Mouse (Mus musculus) embryonic facial prominence, embryonic 12.5 days (tissue): ENCODE measurements around the gene Cmklr1. TPM values are rescaled to one million over a fixed set of nuclear protein-coding genes. Genes with fewer than 3 reads are reported as not detected.
A peak's percentile ranks its signal among the peaks of the same experiment; 100 is the strongest.

Source experiments
- ATAC-seq: fragments of 200-750 bp; cut with Nextera tagmentation; 2 replicates; pipeline ENCODE4 v1.8.0; 2017; ENCODE audit not compliant: insufficient number of reproducible peaks, insufficient read depth, low FRiP score, low TSS enrichment
- H3K27ac ChIP-seq: fragments of 300-500 bp; sonication (generic); 2 replicates; pipeline ENCODE4 v1.5.1; 2016; ENCODE audit warnings: mild to moderate bottlenecking
- H3K27me3 ChIP-seq: fragments of 300-500 bp; sonication (generic); 2 replicates; pipeline ENCODE4 v1.6.1; 2016; ENCODE audit warnings: mild to moderate bottlenecking, moderate library complexity
- H3K36me3 ChIP-seq: fragments of 300-500 bp; sonication (generic); 2 replicates; pipeline ENCODE4 v1.6.1; 2016; ENCODE audit warnings: mild to moderate bottlenecking
- H3K4me1 ChIP-seq: fragments of 300-500 bp; sonication (generic); 2 replicates; pipeline ENCODE4 v1.6.1; 2016
- H3K4me2 ChIP-seq: fragments of 300-500 bp; sonication (generic); replicated peaks from 2 replicates; pipeline ENCODE4 v1.6.1; 2016; ENCODE audit warnings: mild to moderate bottlenecking, moderate library complexity
- H3K4me3 ChIP-seq: fragments of 300-500 bp; sonication (generic); 2 replicates; pipeline ENCODE4 v1.5.1; 2016; ENCODE audit warnings: mild to moderate bottlenecking
- H3K9ac ChIP-seq: fragments of 300-500 bp; sonication (generic); 2 replicates; pipeline ENCODE4 v1.6.1; 2016; ENCODE audit warnings: mild to moderate bottlenecking, moderate library complexity
- H3K9me3 ChIP-seq: fragments of 300-500 bp; sonication (generic); 2 replicates; pipeline ENCODE4 v1.6.1; 2016; ENCODE audit warnings: mild to moderate bottlenecking, moderate library complexity
- WGBS: fragments of 180-500 bp; shearing (Covaris S2); methylation state at CpG from one replicate; pipeline ENCODE4 v1.1.7; 2016; 5-methylcytosine and 5-hydroxymethylcytosine counted together
- polyA plus RNA-seq: library from polyadenylated mRNA; unstranded; fragments of >200 nt; fragmentation: Nextera tagmentation; extraction: Ambion mirVana; gene quantifications from 2 replicates; pipeline ENCODE4 v1.2.1, GENCODE M21; 2016

Gene Cmklr1
- polyA plus RNA-seq, result 2.1 and 3.3 TPM in 2 replicates

DNA sequence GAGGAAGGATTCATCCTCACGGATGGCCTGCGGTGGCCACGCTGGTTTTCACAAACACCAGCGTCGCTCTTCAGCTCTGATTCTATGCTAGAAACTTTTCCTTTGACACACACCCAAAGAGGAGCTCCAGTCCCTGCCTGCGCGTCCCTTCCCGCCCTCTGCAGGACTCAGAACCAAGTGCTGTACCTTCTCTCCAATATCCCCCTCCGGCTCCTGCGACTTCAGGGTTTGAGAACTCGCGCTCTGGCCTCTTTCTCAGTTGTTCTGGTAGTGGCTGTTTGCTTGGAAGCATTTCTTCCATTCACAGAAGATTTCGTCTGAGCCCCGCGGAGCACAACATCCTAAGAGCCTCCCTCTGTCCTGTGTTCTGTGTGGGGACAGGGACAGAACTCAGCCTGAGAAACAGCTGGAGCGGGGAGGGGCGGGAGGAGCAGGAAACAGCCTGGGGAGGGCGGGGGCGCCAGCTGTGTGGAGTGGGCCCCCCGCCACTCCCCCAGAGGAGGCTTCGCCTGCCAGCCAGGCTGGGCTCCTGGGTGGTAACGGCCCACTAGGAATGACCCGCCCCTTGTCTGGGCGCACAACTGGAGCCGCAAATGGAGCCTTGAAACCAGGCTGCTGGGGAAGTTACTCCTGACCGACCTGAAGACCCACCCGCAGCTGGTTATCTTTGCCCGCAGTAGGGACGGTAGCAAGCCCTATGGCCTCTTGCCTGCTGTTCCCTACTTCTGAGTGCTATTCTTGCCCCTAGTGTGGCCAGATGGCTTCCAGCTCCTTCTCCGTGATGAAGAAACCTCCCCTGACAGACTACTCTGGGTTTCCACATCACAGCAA lies at the start of gene Cmklr1:
Gene Cmklr1 (minus strand): TSS at position 392 of the 831 bp plus-strand sequence.
- Histone ChIP-seq H3K9me3 (no peaks in the 10 kb centered on the region), H3K27ac (0 out of 2 replicates have a peak within 1 kb of the TSS, but pooled peaks have one; percentile 41), H3K36me3 (no peaks in the 10 kb centered on the region), H3K4me1 (peaks cover 15% of the 10 kb centered on the region), H3K4me3 (peak within 1 kb of the TSS; percentile 29), H3K9ac (peak within 1 kb of the TSS; percentile 27; the same call in 1 of the 2 replicates), H3K4me2 (peak within 1 kb of the TSS; percentile 48), H3K27me3 (peaks cover 17% of the 10 kb centered on the region)
- 9% methylated on average over 29 of the region's 30 CpGs for WGBS
- ATAC-seq, result no peak

DNA sequence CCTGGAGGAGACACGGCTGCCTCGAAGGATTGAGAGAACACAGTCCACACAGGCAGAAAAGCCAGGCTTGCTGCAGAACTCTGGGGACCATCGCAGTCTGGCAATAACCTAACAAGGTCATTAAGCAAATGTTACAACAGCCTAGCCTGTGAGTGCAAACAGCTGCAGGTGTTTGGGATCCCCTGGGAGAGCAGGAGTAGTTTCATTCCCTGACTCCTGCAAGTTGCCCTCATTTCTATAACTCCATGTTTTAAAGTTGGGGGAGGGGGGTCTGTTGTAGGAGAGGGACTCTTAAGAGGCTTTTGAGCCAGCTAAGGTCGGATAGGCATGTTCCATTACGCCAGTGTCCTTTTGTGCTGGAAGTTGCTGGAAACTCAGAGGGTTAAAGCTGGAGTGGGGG lies 44.2 kb upstream of the Cmklr1 start:
- Histone ChIP-seq H3K4me2 (no peak overlapping the region), H3K4me3 (no peak overlapping the region), H3K9me3 (no peaks in the 10 kb centered on the region), H3K27ac (peak overlapping the region; percentile 71), H3K4me1 (peaks cover 14% of the 10 kb centered on the region), H3K36me3 (no peaks in the 10 kb centered on the region), H3K27me3 (no peaks in the 10 kb centered on the region), H3K9ac (no peak overlapping the region)
- ATAC-seq, result 0 out of 2 replicates have a peak, but pooled peaks have one; percentile 36
- 28% methylated on average over 5 of the region's 5 CpGs for WGBS

DNA sequence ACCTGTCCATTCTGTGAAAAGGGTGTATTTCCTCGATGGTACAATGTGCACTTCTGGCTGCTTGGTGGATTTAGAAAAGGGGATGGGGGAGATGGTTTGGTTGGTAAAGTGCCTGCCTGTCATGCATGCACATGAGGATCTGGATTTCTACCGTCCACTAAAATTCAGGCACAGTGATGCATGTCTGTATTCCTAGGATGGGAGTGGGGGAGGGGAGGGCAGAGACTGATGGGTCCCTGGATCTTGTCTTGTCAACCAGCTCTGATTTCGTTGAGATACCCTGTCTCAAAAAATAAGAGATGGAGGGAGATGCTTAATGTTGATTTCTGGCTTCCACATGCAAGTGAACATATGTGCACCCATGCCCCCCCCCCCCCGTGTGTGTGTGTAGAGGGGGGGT lies 43.8 kb upstream of the Cmklr1 start:
- H3K9ac ChIP-seq, result no peak overlapping the region
- H3K4me2 ChIP-seq, result no peak overlapping the region
- no peak for ATAC-seq
- peak overlapping the region; percentile 51 for H3K27ac ChIP-seq
- WGBS, result 52% methylated on average over 4 of the region's 4 CpGs
- H3K9me3 ChIP-seq, result no peaks in the 10 kb centered on the region
- H3K4me3 ChIP-seq, result no peak overlapping the region
- peaks cover 18% of the 10 kb centered on the region for H3K4me1 ChIP-seq
- H3K27me3 ChIP-seq, result no peaks in the 10 kb centered on the region
- H3K36me3 ChIP-seq, result no peaks in the 10 kb centered on the region

DNA sequence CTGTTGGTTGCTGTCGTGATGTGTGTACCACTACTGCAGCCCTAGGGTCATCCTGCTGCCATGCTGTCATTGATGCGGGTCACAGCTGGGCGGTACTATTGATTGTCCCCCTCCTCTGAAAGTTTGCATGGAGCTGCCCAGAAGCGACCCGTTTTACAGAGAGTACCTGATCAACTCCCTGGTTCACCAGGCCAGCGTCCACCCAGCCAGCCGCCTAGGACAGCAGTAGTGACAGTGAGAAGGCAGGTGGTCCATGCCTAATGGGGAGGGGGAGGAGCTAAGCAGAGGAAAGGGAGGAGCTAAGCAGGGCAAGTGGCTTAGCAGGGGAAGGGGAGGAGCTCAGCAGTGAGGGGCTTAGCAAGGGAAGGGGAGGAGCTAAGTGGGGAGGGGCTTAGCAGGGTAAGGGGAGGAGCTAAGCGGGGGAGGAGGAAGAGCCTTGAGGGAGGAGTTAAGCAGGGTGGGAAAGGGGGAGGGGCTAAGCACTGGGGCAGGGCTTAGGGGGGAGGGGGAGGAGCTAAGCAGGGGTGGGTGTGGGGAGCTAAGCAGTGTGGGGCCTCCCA lies 43.0 kb upstream of the Cmklr1 start:
- Histone ChIP-seq H3K36me3 (no peaks in the 10 kb centered on the region), H3K27ac (no peak overlapping the region), H3K4me1 (peaks cover 25% of the 10 kb centered on the region), H3K9ac (no peak overlapping the region), H3K4me3 (no peak overlapping the region), H3K9me3 (no peaks in the 10 kb centered on the region), H3K4me2 (no peak overlapping the region), H3K27me3 (no peaks in the 10 kb centered on the region)
- no peak for ATAC-seq
- WGBS, result 86% methylated on average over 8 of the region's 8 CpGs

DNA sequence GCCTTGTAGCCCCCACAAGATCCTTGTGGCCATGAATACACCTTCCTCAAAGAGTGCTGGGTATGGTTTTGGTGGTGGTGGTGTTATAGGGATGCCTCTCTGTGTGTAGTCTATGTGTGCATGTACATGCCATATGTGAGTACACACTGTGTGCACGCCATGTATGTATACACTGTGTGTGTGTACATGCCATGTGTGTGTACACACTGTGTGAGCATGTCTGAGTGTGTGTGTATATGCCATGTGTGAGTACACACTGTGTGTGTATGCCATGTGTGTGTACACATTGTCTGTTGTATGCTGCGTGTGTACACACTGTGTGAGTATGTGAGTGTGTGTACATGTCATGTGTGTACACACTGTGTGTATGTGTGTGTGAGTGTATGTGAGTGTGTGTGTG lies 40.6 kb upstream of the Cmklr1 start:
- no peaks in the 10 kb centered on the region for H3K36me3 ChIP-seq
- H3K9ac ChIP-seq, result no peak overlapping the region
- peaks cover 27% of the 10 kb centered on the region for H3K4me1 ChIP-seq
- 88% methylated on average over 2 of the region's 2 CpGs for WGBS
- no peaks in the 10 kb centered on the region for H3K9me3 ChIP-seq
- 0 out of 2 replicates have a peak, but pooled peaks have one; percentile 42 for ATAC-seq
- H3K27ac ChIP-seq, result no peak overlapping the region
- no peaks in the 10 kb centered on the region for H3K27me3 ChIP-seq
- no peak overlapping the region for H3K4me2 ChIP-seq
- H3K4me3 ChIP-seq, result no peak overlapping the region

DNA sequence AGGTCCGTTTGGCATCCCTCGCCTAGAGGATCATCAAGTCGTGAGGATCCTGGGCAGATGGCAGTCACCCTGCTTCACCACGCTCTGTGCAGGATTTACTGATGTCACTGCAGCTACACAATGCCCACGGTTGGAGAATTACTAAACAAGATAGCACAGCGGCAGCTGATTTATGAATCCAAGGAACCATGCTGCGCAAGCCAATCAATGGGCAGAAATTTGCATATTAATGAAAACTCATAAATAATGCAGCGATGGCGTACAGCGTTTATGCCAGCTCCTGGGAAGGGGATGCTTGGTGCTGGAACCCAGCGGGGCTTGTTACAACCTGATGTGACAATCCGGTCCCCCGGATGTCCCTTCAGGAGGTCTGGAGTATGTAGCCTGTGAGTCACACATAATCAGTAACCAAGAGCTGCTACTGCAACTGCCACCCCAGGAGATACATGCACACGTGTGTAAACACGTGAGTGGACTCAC lies 39.9 kb upstream of the Cmklr1 start:
- Histone ChIP-seq H3K4me1 (peaks cover 25% of the 10 kb centered on the region), H3K9ac (no peak overlapping the region), H3K27me3 (no peaks in the 10 kb centered on the region), H3K27ac (no peak overlapping the region), H3K4me3 (no peak overlapping the region), H3K36me3 (no peaks in the 10 kb centered on the region), H3K9me3 (no peaks in the 10 kb centered on the region), H3K4me2 (no peak overlapping the region)
- 83% methylated on average over 15 of the region's 15 CpGs for WGBS
- ATAC-seq, result no peak

DNA sequence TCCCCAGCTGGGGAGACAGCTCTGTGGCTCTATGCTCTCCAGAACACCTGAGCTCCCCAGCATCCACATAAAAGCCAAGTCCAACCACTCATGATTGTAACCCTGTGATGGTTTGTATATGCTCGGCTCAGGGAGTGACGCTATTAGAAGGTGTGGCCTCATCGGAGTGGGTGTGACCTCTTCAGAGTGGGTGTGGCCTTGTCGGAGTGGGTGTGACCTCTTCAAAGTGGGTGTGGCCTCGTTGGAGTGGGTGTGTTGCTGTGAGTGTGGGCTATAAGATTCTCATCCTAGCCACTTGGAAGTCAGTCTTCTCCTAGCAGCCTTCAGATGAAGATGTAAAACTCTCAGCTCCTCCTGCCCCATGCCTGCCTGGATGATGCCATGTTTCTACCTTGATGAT lies 37.3 kb upstream of the Cmklr1 start:
- Histone ChIP-seq H3K9me3 (no peaks in the 10 kb centered on the region), H3K9ac (no peak overlapping the region), H3K4me1 (peaks cover 13% of the 10 kb centered on the region; the same call in 1 of the 2 replicates), H3K27ac (no peak overlapping the region), H3K36me3 (no peaks in the 10 kb centered on the region), H3K4me2 (no peak overlapping the region), H3K4me3 (no peak overlapping the region), H3K27me3 (0 out of 2 replicates have a peak, but pooled peaks cover 4% of the 10 kb centered on the region)
- no peak for ATAC-seq
- 84% methylated on average over 5 of the region's 5 CpGs for WGBS

DNA sequence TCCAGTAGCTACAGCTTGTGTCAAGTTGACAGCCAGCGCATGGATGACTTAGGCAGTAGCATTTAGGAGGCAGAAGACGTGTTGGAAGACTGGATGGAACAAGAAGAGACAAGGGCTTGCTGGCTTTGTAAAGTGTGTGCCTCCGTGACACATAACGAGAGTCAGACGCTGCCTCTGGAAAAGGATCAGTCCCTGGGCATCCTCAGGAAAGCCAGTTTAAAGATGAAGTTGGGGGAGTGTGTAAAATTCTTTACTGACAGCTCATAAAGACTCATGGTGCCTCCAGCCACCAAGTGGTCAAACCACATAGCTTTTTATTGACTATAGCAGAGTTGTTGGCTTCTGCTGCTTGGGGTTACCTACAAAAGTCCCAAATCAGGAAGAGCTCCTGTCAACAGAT lies 35.2 kb upstream of the Cmklr1 start:
- peaks cover 13% of the 10 kb centered on the region; the same call in 1 of the 2 replicates for H3K4me1 ChIP-seq
- 59% methylated on average over 5 of the region's 5 CpGs for WGBS
- H3K36me3 ChIP-seq, result no peaks in the 10 kb centered on the region
- ATAC-seq, result no peak
- no peak overlapping the region for H3K4me3 ChIP-seq
- no peaks in the 10 kb centered on the region for H3K9me3 ChIP-seq
- no peak overlapping the region for H3K27ac ChIP-seq
- H3K27me3 ChIP-seq, result 0 out of 2 replicates have a peak, but pooled peaks cover 4% of the 10 kb centered on the region
- no peak overlapping the region for H3K9ac ChIP-seq
- H3K4me2 ChIP-seq, result no peak overlapping the region

DNA sequence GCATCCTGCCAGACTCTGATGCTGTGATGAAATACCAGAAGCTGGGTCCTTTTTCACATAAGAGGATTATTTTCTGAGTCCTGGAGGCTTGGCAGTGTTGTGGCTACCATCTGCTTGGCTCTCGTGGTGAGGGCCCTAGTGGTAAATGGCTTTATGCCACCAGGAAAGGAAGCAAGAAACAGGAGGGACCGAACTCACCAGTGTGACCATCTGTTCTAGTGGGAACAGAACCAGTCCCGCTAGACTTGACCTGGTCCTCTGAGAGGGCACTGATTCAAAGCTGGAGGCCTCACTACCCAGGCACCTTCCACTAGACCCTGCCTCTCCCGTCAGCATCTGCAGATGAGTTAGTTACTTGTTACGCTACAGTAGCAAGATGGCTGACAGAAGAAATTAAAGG lies 33.0 kb upstream of the Cmklr1 start:
- no peak overlapping the region for H3K4me2 ChIP-seq
- no peaks in the 10 kb centered on the region for H3K9me3 ChIP-seq
- no peak overlapping the region for H3K4me3 ChIP-seq
- no peak for ATAC-seq
- WGBS, result 68% methylated on average over 5 of the region's 5 CpGs
- no peaks in the 10 kb centered on the region for H3K36me3 ChIP-seq
- no peak overlapping the region for H3K9ac ChIP-seq
- H3K27ac ChIP-seq, result no peak overlapping the region
- peaks cover 1% of the 10 kb centered on the region; the same call in 1 of the 2 replicates for H3K4me1 ChIP-seq
- H3K27me3 ChIP-seq, result 0 out of 2 replicates have a peak, but pooled peaks cover 4% of the 10 kb centered on the region

DNA sequence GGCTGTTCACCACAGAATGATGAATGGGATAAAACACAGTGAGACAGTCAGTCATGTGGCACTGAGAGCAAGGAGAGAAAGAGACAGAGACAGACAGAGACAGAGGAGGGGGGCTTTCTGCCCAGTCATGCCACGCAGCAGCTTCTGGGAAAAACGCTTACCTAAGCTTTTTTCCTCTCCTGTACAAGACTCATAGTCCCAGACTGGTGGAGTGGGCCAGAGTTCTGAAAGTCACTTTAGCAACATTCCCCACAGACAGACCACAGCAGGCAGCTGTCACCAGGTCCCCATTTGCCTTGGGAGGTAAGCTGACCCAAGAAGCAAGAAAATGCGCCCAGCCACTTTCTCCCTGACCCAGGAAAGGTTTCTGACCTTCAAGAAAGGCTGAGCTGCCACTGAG lies 32.2 kb upstream of the Cmklr1 start:
- no peak overlapping the region for H3K4me2 ChIP-seq
- H3K4me3 ChIP-seq, result no peak overlapping the region
- no peak overlapping the region for H3K9ac ChIP-seq
- 65% methylated on average over 3 of the region's 3 CpGs for WGBS
- no peaks in the 10 kb centered on the region for H3K4me1 ChIP-seq
- ATAC-seq, result no peak
- no peaks in the 10 kb centered on the region for H3K36me3 ChIP-seq
- H3K27me3 ChIP-seq, result 0 out of 2 replicates have a peak, but pooled peaks cover 4% of the 10 kb centered on the region
- H3K27ac ChIP-seq, result no peak overlapping the region
- H3K9me3 ChIP-seq, result no peaks in the 10 kb centered on the region

DNA sequence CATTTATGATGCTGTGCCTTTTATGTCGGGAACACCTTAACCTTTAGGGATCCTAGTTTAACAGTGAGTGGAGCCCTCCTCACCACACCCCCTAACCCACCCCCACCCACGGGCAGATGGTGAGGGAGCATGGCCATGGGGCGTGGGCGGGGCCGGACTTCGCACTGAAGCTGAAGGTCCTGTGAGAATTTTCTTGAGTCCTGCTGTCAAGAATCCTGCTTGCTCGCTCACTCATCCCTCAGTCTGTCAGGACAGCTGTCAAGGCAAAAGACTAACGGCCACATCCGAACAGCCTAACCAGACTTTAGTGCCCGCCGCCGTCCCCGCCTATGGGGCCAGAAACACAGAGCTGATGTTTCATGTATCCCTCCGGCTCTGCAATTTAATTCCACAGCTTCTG lies 31.0 kb upstream of the Cmklr1 start:
- 78% methylated on average over 14 of the region's 14 CpGs for WGBS
- no peak overlapping the region for H3K27ac ChIP-seq
- H3K36me3 ChIP-seq, result no peaks in the 10 kb centered on the region
- H3K4me2 ChIP-seq, result no peak overlapping the region
- no peak for ATAC-seq
- no peak overlapping the region for H3K9ac ChIP-seq
- H3K4me1 ChIP-seq, result no peaks in the 10 kb centered on the region
- 0 out of 2 replicates have a peak, but pooled peaks cover 4% of the 10 kb centered on the region for H3K27me3 ChIP-seq
- H3K9me3 ChIP-seq, result no peaks in the 10 kb centered on the region
- H3K4me3 ChIP-seq, result no peak overlapping the region

DNA sequence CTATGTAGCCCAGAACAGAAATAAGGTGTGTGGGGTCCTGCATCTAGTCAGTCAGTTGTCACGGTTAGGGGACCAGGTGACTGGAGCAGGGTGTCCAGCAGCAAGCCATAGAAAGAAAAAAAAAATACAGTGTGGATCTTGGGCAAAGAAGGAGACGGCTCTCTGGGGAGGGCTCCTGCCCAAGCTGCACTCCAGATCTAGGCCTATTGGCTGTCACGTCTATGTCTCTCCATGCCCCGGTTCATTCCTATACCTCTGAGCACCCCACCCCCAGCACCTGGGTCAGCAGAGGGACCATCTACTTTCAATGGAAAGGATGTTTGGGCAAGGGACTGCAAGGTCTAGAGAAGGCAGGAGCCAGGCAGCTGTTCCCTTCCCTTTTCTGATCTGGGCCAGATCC lies 29.3 kb upstream of the Cmklr1 start:
- Histone ChIP-seq H3K27me3 (0 out of 2 replicates have a peak, but pooled peaks cover 4% of the 10 kb centered on the region), H3K9me3 (no peaks in the 10 kb centered on the region)

More for the DNA sequence above, 29.3 kb upstream of the Cmklr1 start:
- ATAC-seq, result no peak
- 92% methylated on average over 4 of the region's 4 CpGs for WGBS
- no peaks in the 10 kb centered on the region for H3K36me3 ChIP-seq
- H3K9ac ChIP-seq, result no peak overlapping the region
- H3K4me1 ChIP-seq, result no peaks in the 10 kb centered on the region
- no peak overlapping the region for H3K4me3 ChIP-seq
- no peak overlapping the region for H3K4me2 ChIP-seq
- no peak overlapping the region for H3K27ac ChIP-seq
